Mouse (Mus musculus): Measurements from ENCODE around the gene Gm26897. TPM values are rescaled to one million over a fixed set of nuclear protein-coding genes. Genes with fewer than 3 reads are reported as not detected.
A peak's percentile ranks its signal among the peaks of the same experiment; 100 is the strongest.

Gene Gm26897
- polyA plus RNA-seq, 1 experiment from 2014 or later = not detected

- Histone ChIP-seq H3K27me3 (peaks cover 16% of the 10 kb centered on the region; the same call in 1 of the 2 replicates), H3K9me3 (no peaks in the 10 kb centered on the region), H3K9ac (no peak overlapping the region), H3K27ac (no peak overlapping the region), H3K4me1 (peaks cover 6% of the 10 kb centered on the region; the same call in 1 of the 2 replicates), H3K36me3 (no peaks in the 10 kb centered on the region), H3K4me2 (no peak overlapping the region), H3K4me3 (no peak overlapping the region)
- ATAC-seq (ENCODE audit: insufficient number of reproducible peaks, low FRiP score, low TSS enrichment, low read depth) = no peak
- 12% methylated on average over 5 of the region's 5 CpGs for WGBS
Observed at GRCm38 (mm10) chr5:111755330-111755729, 21.6 kb downstream of the Gm26897 start.

GRCm38 (mm10) chr5:111760721-111761480 is 27.2 kb downstream of the Gm26897 start:
- H3K4me1 ChIP-seq = peaks cover 15% of the 10 kb centered on the region
- H3K27ac ChIP-seq = no peak overlapping the region
- WGBS = 22% methylated on average over 10 of the region's 10 CpGs
- peak overlapping the region; percentile 37 for H3K4me2 ChIP-seq
- peak overlapping the region; percentile 18; the same call in 1 of the 2 replicates for H3K4me3 ChIP-seq
- H3K9me3 ChIP-seq = no peaks in the 10 kb centered on the region
- no peaks in the 10 kb centered on the region for H3K36me3 ChIP-seq
- H3K9ac ChIP-seq = no peak overlapping the region
- peaks cover 26% of the 10 kb centered on the region for H3K27me3 ChIP-seq
- no peak for ATAC-seq (ENCODE audit: insufficient number of reproducible peaks, low FRiP score, low TSS enrichment, low read depth)

- H3K4me3 ChIP-seq = peak overlapping the region; percentile 18
- WGBS = 3% methylated on average over 12 of the region's 12 CpGs
- peak overlapping the region; percentile 37 for H3K4me2 ChIP-seq
- peaks cover 15% of the 10 kb centered on the region for H3K4me1 ChIP-seq
- no peak overlapping the region for H3K27ac ChIP-seq
- H3K9me3 ChIP-seq = no peaks in the 10 kb centered on the region
- H3K36me3 ChIP-seq = no peaks in the 10 kb centered on the region
- H3K27me3 ChIP-seq = peaks cover 26% of the 10 kb centered on the region
- ATAC-seq (ENCODE audit: insufficient number of reproducible peaks, low FRiP score, low TSS enrichment, low read depth) = no peak
- H3K9ac ChIP-seq = no peak overlapping the region
Observed at GRCm38 (mm10) chr5:111761574-111761973, 27.9 kb downstream of the Gm26897 start.

GRCm38 (mm10) chr5:111762085-111762484 is 28.4 kb downstream of the Gm26897 start:
- ATAC-seq (ENCODE audit: insufficient number of reproducible peaks, low FRiP score, low TSS enrichment, low read depth) = no peak
- Histone ChIP-seq H3K27ac (no peak overlapping the region), H3K4me2 (peak overlapping the region; percentile 37; the same call in 1 of the 2 replicates), H3K4me3 (peak overlapping the region; percentile 18; the same call in 1 of the 2 replicates), H3K27me3 (peaks cover 26% of the 10 kb centered on the region), H3K36me3 (no peaks in the 10 kb centered on the region), H3K9ac (no peak overlapping the region), H3K4me1 (peaks cover 15% of the 10 kb centered on the region), H3K9me3 (no peaks in the 10 kb centered on the region)
- 11% methylated on average over 17 of the region's 17 CpGs for WGBS

GRCm38 (mm10) chr5:111765671-111766290 is 32.1 kb downstream of the Gm26897 start:
- no peak overlapping the region for H3K27ac ChIP-seq
- peaks cover 21% of the 10 kb centered on the region for H3K27me3 ChIP-seq
- H3K9ac ChIP-seq = no peak overlapping the region
- no peaks in the 10 kb centered on the region for H3K9me3 ChIP-seq
- WGBS = 74% methylated on average over 15 of the region's 15 CpGs
- ATAC-seq (ENCODE audit: insufficient number of reproducible peaks, low FRiP score, low TSS enrichment, low read depth) = no peak
- peaks cover 25% of the 10 kb centered on the region for H3K4me1 ChIP-seq
- no peak overlapping the region for H3K4me2 ChIP-seq
- H3K4me3 ChIP-seq = no peak overlapping the region
- no peaks in the 10 kb centered on the region for H3K36me3 ChIP-seq

GRCm38 (mm10) chr5:111766696-111767095 is 33.0 kb downstream of the Gm26897 start:
- Histone ChIP-seq H3K36me3 (no peaks in the 10 kb centered on the region), H3K27me3 (peaks cover 21% of the 10 kb centered on the region), H3K9ac (no peak overlapping the region), H3K27ac (no peak overlapping the region), H3K4me2 (no peak overlapping the region), H3K4me1 (peaks cover 24% of the 10 kb centered on the region), H3K9me3 (no peaks in the 10 kb centered on the region), H3K4me3 (no peak overlapping the region)
- 80% methylated on average over 4 of the region's 4 CpGs for WGBS
- no peak for ATAC-seq (ENCODE audit: insufficient number of reproducible peaks, low FRiP score, low TSS enrichment, low read depth)

- Histone ChIP-seq H3K4me2 (peak overlapping the region; percentile 34), H3K9ac (no peak overlapping the region), H3K36me3 (no peaks in the 10 kb centered on the region), H3K4me3 (no peak overlapping the region), H3K9me3 (no peaks in the 10 kb centered on the region), H3K4me1 (peaks cover 38% of the 10 kb centered on the region), H3K27ac (peak overlapping the region; percentile 73), H3K27me3 (no peaks in the 10 kb centered on the region)
- ATAC-seq (ENCODE audit: insufficient number of reproducible peaks, low FRiP score, low TSS enrichment, low read depth) = peak; percentile 85
- WGBS = 6% methylated on average over 15 of the region's 15 CpGs
Observed at GRCm38 (mm10) chr5:111770266-111770665, 36.5 kb downstream of the Gm26897 start.

- peak overlapping the region; percentile 27; the same call in 1 of the 2 replicates for H3K27ac ChIP-seq
- no peak overlapping the region for H3K4me2 ChIP-seq
- no peaks in the 10 kb centered on the region for H3K27me3 ChIP-seq
- no peaks in the 10 kb centered on the region for H3K36me3 ChIP-seq
- no peak overlapping the region for H3K9ac ChIP-seq
- peaks cover 38% of the 10 kb centered on the region for H3K4me1 ChIP-seq
- H3K4me3 ChIP-seq = no peak overlapping the region
- ATAC-seq (ENCODE audit: insufficient number of reproducible peaks, low FRiP score, low TSS enrichment, low read depth) = no peak
- H3K9me3 ChIP-seq = no peaks in the 10 kb centered on the region
- WGBS = 18% methylated on average over 8 of the region's 8 CpGs
Observed at GRCm38 (mm10) chr5:111772127-111772526, 38.4 kb downstream of the Gm26897 start.

- H3K9me3 ChIP-seq = no peaks in the 10 kb centered on the region
- no peak overlapping the region for H3K9ac ChIP-seq
- H3K36me3 ChIP-seq = no peaks in the 10 kb centered on the region
- 64% methylated on average over 13 of the region's 13 CpGs for WGBS
- no peaks in the 10 kb centered on the region for H3K27me3 ChIP-seq
- no peak overlapping the region for H3K4me3 ChIP-seq
- no peak overlapping the region for H3K4me2 ChIP-seq
- peak overlapping the region; percentile 27; the same call in 1 of the 2 replicates for H3K27ac ChIP-seq
- ATAC-seq (ENCODE audit: insufficient number of reproducible peaks, low FRiP score, low TSS enrichment, low read depth) = no peak
- H3K4me1 ChIP-seq = peaks cover 38% of the 10 kb centered on the region
Observed at GRCm38 (mm10) chr5:111772591-111773406, 39.1 kb downstream of the Gm26897 start.

GRCm38 (mm10) chr5:111773407-111773733 is 39.6 kb downstream of the Gm26897 start:
- no peaks in the 10 kb centered on the region for H3K9me3 ChIP-seq
- no peak overlapping the region for H3K27ac ChIP-seq
- no peak overlapping the region for H3K4me2 ChIP-seq
- ATAC-seq (ENCODE audit: insufficient number of reproducible peaks, low FRiP score, low TSS enrichment, low read depth) = no peak
- no peak overlapping the region for H3K4me3 ChIP-seq
- H3K36me3 ChIP-seq = no peaks in the 10 kb centered on the region
- H3K27me3 ChIP-seq = no peaks in the 10 kb centered on the region
- 57% methylated on average over 5 of the region's 5 CpGs for WGBS
- H3K4me1 ChIP-seq = peaks cover 38% of the 10 kb centered on the region
- H3K9ac ChIP-seq = no peak overlapping the region

GRCm38 (mm10) chr5:111776246-111776645 is 42.5 kb downstream of the Gm26897 start:
- no peak overlapping the region for H3K4me2 ChIP-seq
- no peak overlapping the region for H3K9ac ChIP-seq
- peaks cover 24% of the 10 kb centered on the region for H3K4me1 ChIP-seq
- H3K4me3 ChIP-seq = no peak overlapping the region
- 82% methylated on average over 6 of the region's 6 CpGs for WGBS
- no peak for ATAC-seq (ENCODE audit: insufficient number of reproducible peaks, low FRiP score, low TSS enrichment, low read depth)
- no peaks in the 10 kb centered on the region for H3K9me3 ChIP-seq
- H3K27me3 ChIP-seq = no peaks in the 10 kb centered on the region
- no peaks in the 10 kb centered on the region for H3K36me3 ChIP-seq
- no peak overlapping the region for H3K27ac ChIP-seq

- Histone ChIP-seq H3K27ac (no peak overlapping the region), H3K4me2 (no peak overlapping the region), H3K4me3 (no peak overlapping the region), H3K27me3 (no peaks in the 10 kb centered on the region), H3K4me1 (peaks cover 10% of the 10 kb centered on the region), H3K9ac (no peak overlapping the region), H3K9me3 (no peaks in the 10 kb centered on the region), H3K36me3 (no peaks in the 10 kb centered on the region)
- no peak for ATAC-seq (ENCODE audit: insufficient number of reproducible peaks, low FRiP score, low TSS enrichment, low read depth)
- 72% methylated on average over 5 of the region's 5 CpGs for WGBS
Observed at GRCm38 (mm10) chr5:111778093-111778492, 44.4 kb downstream of the Gm26897 start.

Data from limb, embryonic 15.5 days (tissue).